Mouse (Mus musculus) testis, adult 2 months (tissue): Measurements from ENCODE around the gene Epha1.

Experiments used
- CTCF ChIP-seq: fragments of 200-500 bp; IDR thresholded peaks from 2 replicates; pipeline ENCODE4 v1.5.1; 2012; ENCODE audit warnings: low read depth, mild to moderate bottlenecking, inconsistent platforms, low read length, moderate library complexity; ENCODE audit not compliant: control insufficient read depth, insufficient read depth, insufficient replicate concordance
- POLR2A ChIP-seq: fragments of 200-500 bp; IDR thresholded peaks from 2 replicates; pipeline ENCODE4 v1.6.1; 2012; ENCODE audit warnings: low read depth, mild to moderate bottlenecking, inconsistent platforms, low read length, moderate library complexity; ENCODE audit not compliant: control insufficient read depth

- TF ChIP-seq CTCF (no peak), POLR2A (no peak)
These were observed 18.7 kb downstream of the Epha1 start for GRCm38 (mm10) chr6:42354076-42355019.
